In the genomic region with DNA sequence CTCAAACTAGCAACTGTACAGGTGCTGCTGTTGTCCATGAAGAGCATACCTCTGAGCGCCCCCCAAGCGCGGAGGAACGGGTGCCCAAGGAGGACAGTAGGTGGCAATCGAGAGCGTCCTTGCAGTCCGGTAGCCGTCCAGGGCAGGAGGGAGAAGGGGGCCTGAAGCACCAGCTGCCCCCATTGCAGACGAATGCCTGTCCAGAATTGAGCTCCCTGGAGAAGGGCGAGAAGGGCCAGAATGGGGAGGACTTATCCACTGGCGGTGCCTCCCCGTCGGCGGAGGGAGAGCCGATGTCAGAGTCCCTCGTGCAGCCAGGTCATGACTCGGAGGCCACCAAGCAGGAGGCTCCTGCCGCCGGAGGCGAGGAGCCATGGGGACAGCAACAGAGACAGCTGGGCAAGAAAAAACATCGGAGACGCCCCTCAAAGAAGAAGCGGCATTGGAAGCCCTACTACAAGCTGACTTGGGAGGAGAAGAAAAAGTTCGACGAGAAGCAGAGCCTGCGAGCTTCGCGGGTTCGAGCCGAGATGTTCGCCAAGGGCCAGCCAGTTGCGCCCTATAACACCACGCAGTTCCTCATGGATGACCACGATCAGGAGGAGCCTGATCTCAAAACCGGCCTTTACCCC, we compare ENCODE assay signal across 7 mouse cellular contexts. TPM values are rescaled to one million over a fixed set of nuclear protein-coding genes. Genes with fewer than 3 reads are reported as not detected.
DNase-seq lines count a peak whose midpoint lies in the region; ATAC-seq lines count a peak whose summit lies in the region.

No protein-coding gene starts in this region.

- WGBS in intestine, embryonic 15.5 days = under 1% methylated on average over 35 of the region's 35 CpGs
- under 1% methylated on average over 35 of the region's 35 CpGs for WGBS in limb, embryonic 13.5 days
- WGBS in midbrain, embryonic 13.5 days = under 1% methylated on average over 35 of the region's 35 CpGs

- H3K9ac ChIP-seq in intestine, embryonic 15.5 days = peak overlapping the region; percentile 70
- H3K9ac ChIP-seq in limb, embryonic 13.5 days = peak overlapping the region; percentile 74
- H3K9ac ChIP-seq in midbrain, embryonic 13.5 days (replicated peaks) = peak overlapping the region; percentile 65

- ATAC-seq in common myeloid progenitor, adult 5-6 weeks (replicated peaks; ENCODE audit: low read depth, poor library complexity, severe bottlenecking) = peak; percentile 20; the same call in 1 of the 2 replicates
- peak; percentile 37 for ATAC-seq in intestine, embryonic 15.5 days
- 0 out of 2 replicates have a peak, but pooled peaks have one; percentile 10 for ATAC-seq in limb, embryonic 13.5 days (ENCODE audit: low FRiP score, low read depth)
- ATAC-seq in midbrain, embryonic 13.5 days = peak; percentile 26; the same call in 1 of the 2 replicates

- H3K27ac ChIP-seq in intestine, embryonic 15.5 days = peak overlapping the region; percentile 87
- H3K27ac ChIP-seq in limb, embryonic 13.5 days = peak overlapping the region; percentile 81
- peak overlapping the region; percentile 91 for H3K27ac ChIP-seq in midbrain, embryonic 13.5 days

- no peaks in the 10 kb centered on the region for H3K36me3 ChIP-seq in intestine, embryonic 15.5 days
- no peaks in the 10 kb centered on the region for H3K36me3 ChIP-seq in limb, embryonic 13.5 days
- H3K36me3 ChIP-seq in midbrain, embryonic 13.5 days = no peaks in the 10 kb centered on the region

- H3K27me3 ChIP-seq in intestine, embryonic 15.5 days (replicated peaks) = no peaks in the 10 kb centered on the region
- no peaks in the 10 kb centered on the region for H3K27me3 ChIP-seq in limb, embryonic 13.5 days
- H3K27me3 ChIP-seq in midbrain, embryonic 13.5 days = peaks cover 20% of the 10 kb centered on the region

- DNase-seq in adrenal gland, adult 18-20 months (ENCODE audit: low spot score in 2 of 2) = peak; percentile 71 to 75
- DNase-seq in gastrocnemius, postnatal 14 days = peak; percentile 83
- peak; percentile 72 for DNase-seq in spleen, adult 12 weeks (ENCODE audit: low spot score)

- peak overlapping the region; percentile 70 for H3K4me3 ChIP-seq in intestine, embryonic 15.5 days (replicated peaks)
- peak overlapping the region; percentile 73 for H3K4me3 ChIP-seq in limb, embryonic 13.5 days
- peak overlapping the region; percentile 59 for H3K4me3 ChIP-seq in midbrain, embryonic 13.5 days (replicated peaks)

- intact Hi-C loops in gastrocnemius, postnatal 14 days (cut with DNase I; ENCODE audit: low total_unique reads) = no loop called here

- H3K9me3 ChIP-seq in intestine, embryonic 15.5 days = no peaks in the 10 kb centered on the region
- H3K9me3 ChIP-seq in limb, embryonic 13.5 days = no peaks in the 10 kb centered on the region
- no peaks in the 10 kb centered on the region for H3K9me3 ChIP-seq in midbrain, embryonic 13.5 days

- H3K4me2 ChIP-seq in intestine, embryonic 15.5 days (replicated peaks) = peak overlapping the region; percentile 91
- H3K4me2 ChIP-seq in limb, embryonic 13.5 days (replicated peaks) = peak overlapping the region; percentile 80
- H3K4me2 ChIP-seq in midbrain, embryonic 13.5 days (replicated peaks) = peak overlapping the region; percentile 92

- H3K4me1 ChIP-seq in intestine, embryonic 15.5 days (replicated peaks) = peaks cover 20% of the 10 kb centered on the region
- H3K4me1 ChIP-seq in limb, embryonic 13.5 days = peaks cover 29% of the 10 kb centered on the region
- H3K4me1 ChIP-seq in midbrain, embryonic 13.5 days (replicated peaks) = peaks cover 46% of the 10 kb centered on the region

RNA-seq across cellular contexts. Expression of gene Hexim1, which starts 1.0 kb away (rescaled TPM):
- 10 to 100 TPM; 71.1 to 83.3 TPM for total RNA-seq in adrenal gland, adult 18-20 months (2021)
- total RNA-seq in common myeloid progenitor, adult 5-6 weeks (2017) = 26.6 and 28.0 TPM in 2 replicates
- total RNA-seq in gastrocnemius, postnatal 14 days (2021) = 10 to 100 TPM; 20.7 to 21.5 TPM
- polyA plus RNA-seq in intestine, embryonic 15.5 days (2015; fragmentation: Nextera tagmentation; extraction: Ambion mirVana) = 4.1 and 4.7 TPM in 2 replicates
- polyA plus RNA-seq in limb, embryonic 13.5 days (2015; fragmentation: Nextera tagmentation; extraction: Ambion mirVana) = 5.1 and 5.6 TPM in 2 replicates
- polyA plus RNA-seq in midbrain, embryonic 13.5 days (2015; fragmentation: Nextera tagmentation; extraction: Ambion mirVana) = 3.5 and 3.9 TPM in 2 replicates

RNA-seq across cellular contexts. Expression of gene Hexim2, which starts 15.2 kb away (rescaled TPM):
- total RNA-seq in adrenal gland, adult 18-20 months (2021) = 1 to 10 TPM; 2.8 to 5.6 TPM
- total RNA-seq in common myeloid progenitor, adult 5-6 weeks (2017) = 2.1 and 2.6 TPM in 2 replicates
- total RNA-seq in gastrocnemius, postnatal 14 days (2021) = 1 to 10 TPM; 2.7 to 3.8 TPM
- 7.9 and 8.8 TPM in 2 replicates for polyA plus RNA-seq in intestine, embryonic 15.5 days (2015; fragmentation: Nextera tagmentation; extraction: Ambion mirVana)
- 12.8 and 13.8 TPM in 2 replicates for polyA plus RNA-seq in limb, embryonic 13.5 days (2015; fragmentation: Nextera tagmentation; extraction: Ambion mirVana)
- polyA plus RNA-seq in midbrain, embryonic 13.5 days (2015; fragmentation: Nextera tagmentation; extraction: Ambion mirVana) = 18.8 and 20.0 TPM in 2 replicates

RNA-seq across cellular contexts. Expression of gene Acbd4, which starts 15.6 kb away (rescaled TPM):
- 100 to 1,000 TPM; 116 to 169 TPM for total RNA-seq in adrenal gland, adult 18-20 months (2021)
- 9.2 and 9.3 TPM in 2 replicates for total RNA-seq in common myeloid progenitor, adult 5-6 weeks (2017)
- total RNA-seq in gastrocnemius, postnatal 14 days (2021) = 10 to 100 TPM; 30.0 to 35.7 TPM
- 17.4 and 22.0 TPM in 2 replicates for polyA plus RNA-seq in intestine, embryonic 15.5 days (2015; fragmentation: Nextera tagmentation; extraction: Ambion mirVana)
- 14.4 and 17.2 TPM in 2 replicates for polyA plus RNA-seq in limb, embryonic 13.5 days (2015; fragmentation: Nextera tagmentation; extraction: Ambion mirVana)
- polyA plus RNA-seq in midbrain, embryonic 13.5 days (2015; fragmentation: Nextera tagmentation; extraction: Ambion mirVana) = 6.5 and 7.8 TPM in 2 replicates

RNA-seq across cellular contexts. Expression of gene Plcd3, which starts 15.6 kb away (rescaled TPM):
- total RNA-seq in adrenal gland, adult 18-20 months (2021) = 10 to 100 TPM in 1 of 2 experiments, 1 to 10 TPM in 1; 6.6 to 12.0 TPM
- 0.27 and 3.6 TPM in 2 replicates for total RNA-seq in common myeloid progenitor, adult 5-6 weeks (2017)
- total RNA-seq in gastrocnemius, postnatal 14 days (2021) = 1 to 10 TPM; 4.5 TPM
- 1.8 and 2.0 TPM in 2 replicates for polyA plus RNA-seq in intestine, embryonic 15.5 days (2015; fragmentation: Nextera tagmentation; extraction: Ambion mirVana)
- polyA plus RNA-seq in limb, embryonic 13.5 days (2015; fragmentation: Nextera tagmentation; extraction: Ambion mirVana) = 4.8 and 5.1 TPM in 2 replicates
- polyA plus RNA-seq in midbrain, embryonic 13.5 days (2015; fragmentation: Nextera tagmentation; extraction: Ambion mirVana) = 0.99 and 1.1 TPM in 2 replicates

RNA-seq across cellular contexts. Expression of gene Fmnl1, which starts 53.8 kb away (rescaled TPM):
- 10 to 100 TPM; 19.8 to 20.9 TPM for total RNA-seq in adrenal gland, adult 18-20 months (2021)
- 28.4 and 81.9 TPM in 2 replicates for total RNA-seq in common myeloid progenitor, adult 5-6 weeks (2017)
- total RNA-seq in gastrocnemius, postnatal 14 days (2021) = 1 to 10 TPM; 6.7 to 7.3 TPM
- 2.0 and 2.2 TPM in 2 replicates for polyA plus RNA-seq in intestine, embryonic 15.5 days (2015; fragmentation: Nextera tagmentation; extraction: Ambion mirVana)
- 1.1 and 1.2 TPM in 2 replicates for polyA plus RNA-seq in limb, embryonic 13.5 days (2015; fragmentation: Nextera tagmentation; extraction: Ambion mirVana)
- polyA plus RNA-seq in midbrain, embryonic 13.5 days (2015; fragmentation: Nextera tagmentation; extraction: Ambion mirVana) = 1.7 and 3.7 TPM in 2 replicates

Comparison
In these comparisons a context has a peak if more than half of its experiments do, and no peak if none do; other contexts are left out.
1. Peak in every context shown above with its lines: DNase-seq, ATAC-seq, H3K4me3 ChIP-seq and H3K27ac ChIP-seq.